Comparison of ENCODE assay signal across 9 mouse cellular contexts in genomic region chr3:51327429-51327797, GRCm38 (mm10). TPM values are rescaled to one million over a fixed set of nuclear protein-coding genes. Genes with fewer than 3 reads are reported as not detected.
DNase-seq lines count a peak whose midpoint lies in the region; ATAC-seq and TF ChIP-seq lines count a peak whose summit lies in the region.
"Had no signal": no experiment of that assay in that cellular context is flagged by ENCODE, and none has a peak within 500 bp of the region (broad histone marks: within the 10 kb centered on the region; RNA-seq: fewer than 3 reads in every experiment).

No protein-coding gene starts in this region.

- no peak for ATAC-seq in hindbrain, postnatal 0 days
- no peak for ATAC-seq in hindbrain, embryonic 13.5 days (ENCODE audit: low FRiP score)
- peak; percentile 23 to 55; a peak in 2 of 4 replicates for ATAC-seq in hematopoietic stem cell, adult 5-6 weeks (replicated peaks in 1 of 2; ENCODE audit: insufficient read depth in 1 of 2, low FRiP score in 2 of 2, low TSS enrichment in 1 of 2, low read depth in 1 of 2, poor library complexity in 2 of 2, severe bottlenecking in 2 of 2)

- no peak for TF ChIP-seq RAD21 in MEL (IDR thresholded peaks at IDR 0.05; ENCODE audit: low read depth, low read length)

- no peak overlapping the region for H3K9ac ChIP-seq in hindbrain, postnatal 0 days (replicated peaks; ENCODE audit: low read length)
- H3K9ac ChIP-seq in hindbrain, embryonic 13.5 days = no peak overlapping the region
- H3K9ac ChIP-seq in MEL (ENCODE audit: control insufficient read depth, low read depth, low read length, poor library complexity, severe bottlenecking) = no peak overlapping the region

- no peak for TF ChIP-seq EP300 in MEL (IDR thresholded peaks at IDR 0.05; ENCODE audit: low read depth in 1 of 2, low read length in 2 of 2)

- H3K79me2 ChIP-seq in MEL (ENCODE audit: control insufficient read depth, insufficient read depth, low read length, poor library complexity) = peaks cover 49% of the 10 kb centered on the region

- no peaks in the 10 kb centered on the region for H3K9me3 ChIP-seq in hindbrain, postnatal 0 days (ENCODE audit: low read length)
- H3K9me3 ChIP-seq in hindbrain, embryonic 13.5 days = no peaks in the 10 kb centered on the region
- H3K9me3 ChIP-seq in MEL (replicated peaks; ENCODE audit: insufficient read depth, low read length) = no peaks in the 10 kb centered on the region

- H3K27ac ChIP-seq in hindbrain, postnatal 0 days = no peak overlapping the region
- no peak overlapping the region; the same call in 1 of the 2 replicates for H3K27ac ChIP-seq in hindbrain, embryonic 13.5 days
- no peak overlapping the region for H3K27ac ChIP-seq in MEL (ENCODE audit: control insufficient read depth, low read depth, low read length)

- peak; percentile 13 for DNase-seq in hindbrain, postnatal 0 days (ENCODE audit: low spot score)
- DNase-seq in 3T3-L1 (ENCODE audit: low read depth, low spot score) (peak; percentile 54), MEL (ENCODE audit: low read depth, low spot score) (peak; percentile 57)
- no peak for DNase-seq in layer of hippocampus, adult 8-10 months (ENCODE audit: low spot score in 2 of 2)
- no peak for DNase-seq in spleen, adult 12 weeks (ENCODE audit: low spot score)
- DNase-seq: cerebellum, adult 9-10 months; thymus, adult 18-20 months had no signal

- no peaks in the 10 kb centered on the region for H3K27me3 ChIP-seq in hindbrain, postnatal 0 days (ENCODE audit: insufficient read depth, low read length)
- no peaks in the 10 kb centered on the region for H3K27me3 ChIP-seq in hindbrain, embryonic 13.5 days
- no peaks in the 10 kb centered on the region for H3K27me3 ChIP-seq in MEL (ENCODE audit: control insufficient read depth in 1 of 2, insufficient read depth in 2 of 2, low read length in 2 of 2)

- no peaks in the 10 kb centered on the region; the same call in 1 of the 2 replicates for H3K36me3 ChIP-seq in hindbrain, postnatal 0 days (ENCODE audit: insufficient read depth, low read length)
- H3K36me3 ChIP-seq in hindbrain, embryonic 13.5 days = peaks cover 18% of the 10 kb centered on the region
- peaks cover 3 to 10% of the 10 kb centered on the region in 2 experiments; a peak in 2 of 4 replicates for H3K36me3 ChIP-seq in MEL (ENCODE audit: control insufficient read depth in 1 of 2, insufficient read depth in 2 of 2, low read length in 2 of 2)

- no peak overlapping the region for H3K4me2 ChIP-seq in hindbrain, postnatal 0 days (ENCODE audit: low read depth, low read length)
- H3K4me2 ChIP-seq in hindbrain, embryonic 13.5 days = no peak overlapping the region

- 93% methylated on average over 5 of the region's 5 CpGs for WGBS in hindbrain, postnatal 0 days
- 93% methylated on average over 5 of the region's 5 CpGs for WGBS in hindbrain, embryonic 13.5 days

- no peaks in the 10 kb centered on the region for H3K4me1 ChIP-seq in hindbrain, postnatal 0 days (ENCODE audit: insufficient read depth, low read length)
- H3K4me1 ChIP-seq in hindbrain, embryonic 13.5 days (replicated peaks) = no peaks in the 10 kb centered on the region
- H3K4me1 ChIP-seq in MEL (ENCODE audit: control insufficient read depth in 1 of 2, insufficient read depth in 2 of 2, low read length in 2 of 2) = peaks cover under 1 to 7% of the 10 kb centered on the region in 2 experiments; a peak in 2 of 4 replicates

- TF ChIP-seq POLR2A in MEL (IDR thresholded peaks at IDR 0.05; ENCODE audit: control insufficient read depth in 1 of 2, insufficient read depth in 1 of 2, low read depth in 1 of 2, low read length in 2 of 2, poor library complexity in 1 of 2) = no peak

- H3K4me3 ChIP-seq in hindbrain, postnatal 0 days (ENCODE audit: low read length) = no peak overlapping the region
- no peak overlapping the region for H3K4me3 ChIP-seq in hindbrain, embryonic 13.5 days
- H3K4me3 ChIP-seq in MEL (ENCODE audit: control insufficient read depth in 1 of 2, insufficient read depth in 1 of 2, low read depth in 2 of 2, low read length in 2 of 2) = no peak overlapping the region

- TF ChIP-seq CTCF in hindbrain, postnatal 0 days (IDR thresholded peaks at IDR 0.05; ENCODE audit: low read depth) = peak; percentile 32
- peak in 2 of 3 experiments; percentile 11 to 24; a peak in 3 of 6 replicates for TF ChIP-seq CTCF in MEL (IDR thresholded peaks at IDR 0.05 in 2 of 3, conservative IDR thresholded peaks at IDR 0.05 in 1 of 3; ENCODE audit: control insufficient read depth in 1 of 3, insufficient read depth in 1 of 3, low read depth in 2 of 3, low read length in 3 of 3, poor library complexity in 1 of 3, severe bottlenecking in 1 of 3)

TF ChIP-seq in MEL, 35 proteins besides CTCF, POLR2A, EP300 and RAD21:
- TF ChIP-seq NELFE (IDR thresholded peaks at IDR 0.05; ENCODE audit: low read depth, low read length) (no peak), JUND (IDR thresholded peaks at IDR 0.05; ENCODE audit: low read depth, low read length) (no peak), NRF1 (IDR thresholded peaks at IDR 0.05; ENCODE audit: insufficient read depth, low read depth, low read length, poor library complexity, severe bottlenecking) (no peak), MEF2A (IDR thresholded peaks at IDR 0.05; ENCODE audit: extremely low read depth, insufficient replicate concordance, low read depth, low read length, poor library complexity, severe bottlenecking) (no peak), MYC (IDR thresholded peaks at IDR 0.05; ENCODE audit: low read depth, low read length) (no peak), E2F4 (IDR thresholded peaks at IDR 0.05; ENCODE audit: borderline replicate concordance, low read depth, low read length) (no peak), TAL1 (IDR thresholded peaks at IDR 0.05; ENCODE audit: low read length) (no peak), KAT2A (conservative IDR thresholded peaks at IDR 0.05; ENCODE audit: low read depth, low read length) (no peak), MYB (IDR thresholded peaks at IDR 0.05; ENCODE audit: low read depth, low read length) (no peak), MAFK (IDR thresholded peaks at IDR 0.05; ENCODE audit: borderline replicate concordance, low read depth, low read length) (no peak), ZKSCAN1 (IDR thresholded peaks at IDR 0.05; ENCODE audit: low read depth, low read length) (no peak), ZMIZ1 (IDR thresholded peaks at IDR 0.05; ENCODE audit: low read depth, low read length) (no peak), UBTF (IDR thresholded peaks at IDR 0.05; ENCODE audit: borderline replicate concordance, insufficient read depth, low read depth, low read length) (no peak)

RNA-seq across cellular contexts. Expression of gene Elf2, which starts 13.1 kb away (rescaled TPM):
- 47.8 and 56.2 TPM in 2 replicates for total RNA-seq in hindbrain, postnatal 0 days (2014; rRNA removed)
- polyA plus RNA-seq in hindbrain, postnatal 0 days (2015; fragmentation: Nextera tagmentation; extraction: Ambion mirVana) = 31.2 and 32.6 TPM in 2 replicates
- polyA plus RNA-seq in hindbrain, embryonic 13.5 days (2015; fragmentation: Nextera tagmentation; extraction: Ambion mirVana) = 47.1 TPM in 2 replicates
- total RNA-seq in MEL (2012; rRNA removed) = 46.5 and 50.2 TPM in 2 replicates
- polyA plus RNA-seq in MEL (2012; ENCODE audit: insufficient read depth in 1 of 2, insufficient read length in 2 of 2, low read depth in 1 of 2, low replicate concordance in 2 of 2, missing spikeins in 1 of 2) = 10 to 100 TPM; 38.0 to 53.3 TPM
- 173 and 205 TPM in 2 replicates for total RNA-seq in hematopoietic stem cell, adult 5-6 weeks (2017)
- 10 to 100 TPM; 57.6 to 62.4 (median 60.1) TPM for total RNA-seq in layer of hippocampus, adult 8-10 months (2022)

Comparison
In these comparisons a context has a peak if more than half of its experiments do, and no peak if none do; other contexts are left out.
1. ATAC-seq: peak in hematopoietic stem cell, adult 5-6 weeks (2 of 2); none in hindbrain, postnatal 0 days (single experiment) and hindbrain, embryonic 13.5 days (single experiment).
2. DNase-seq: peak in hindbrain, postnatal 0 days (single experiment), 3T3-L1 (single experiment) and MEL (single experiment); none in layer of hippocampus, adult 8-10 months (0 of 2) and spleen, adult 12 weeks (single experiment).